Mouse (Mus musculus) forebrain, postnatal 0 days (tissue): ENCODE results near the gene Tbccd1. TPM values are rescaled to one million over a fixed set of nuclear protein-coding genes. Genes with fewer than 3 reads are reported as not detected.

Experiments used
- ATAC-seq: fragments of 200-750 bp; cut with Nextera tagmentation; 2 replicates; pipeline ENCODE4 v1.8.0; 2017; ENCODE audit warnings: mild to moderate bottlenecking, moderate library complexity
- DNase-seq: peaks from one replicate; pipeline ENCODE4 v3.0.0-alpha.2; 2015
- H3K27ac ChIP-seq: fragments of 300-500 bp; sonication (generic); 2 replicates; pipeline ENCODE4 v1.5.1; 2014; ENCODE audit warnings: low read depth, mild to moderate bottlenecking, antibody characterized with exemption, low read length, moderate library complexity, mixed read lengths
- H3K27me3 ChIP-seq: fragments of 300-500 bp; sonication (generic); 2 replicates; pipeline ENCODE4 v1.6.1; 2014; ENCODE audit warnings: mild to moderate bottlenecking, low read length, mixed read lengths; ENCODE audit not compliant: insufficient read depth
- H3K36me3 ChIP-seq: fragments of 300-500 bp; sonication (generic); 2 replicates; pipeline ENCODE4 v1.6.1; 2014; ENCODE audit warnings: mild to moderate bottlenecking, moderate library complexity; ENCODE audit not compliant: insufficient read depth
- H3K4me1 ChIP-seq: fragments of 300-500 bp; sonication (generic); 2 replicates; pipeline ENCODE4 v1.6.1; 2014; ENCODE audit warnings: antibody characterized with exemption; ENCODE audit not compliant: insufficient read depth
- H3K4me2 ChIP-seq: fragments of 300-500 bp; sonication (generic); 2 replicates; pipeline ENCODE4 v1.6.1; 2014; ENCODE audit warnings: low read depth, mild to moderate bottlenecking, moderate library complexity
- H3K4me3 ChIP-seq: fragments of 300-500 bp; sonication (generic); 2 replicates; pipeline ENCODE4 v1.5.1; 2014; ENCODE audit warnings: low read depth, low read length, mixed read lengths
- H3K9ac ChIP-seq: fragments of 300-500 bp; sonication (generic); 2 replicates; pipeline ENCODE4 v1.6.1; 2014; ENCODE audit warnings: mild to moderate bottlenecking
- H3K9me3 ChIP-seq: fragments of 300-500 bp; sonication (generic); 2 replicates; pipeline ENCODE4 v1.6.1; 2016; ENCODE audit warnings: low read length
- CTCF ChIP-seq: sonication (generic); IDR thresholded peaks from 2 replicates; pipeline ENCODE4 v1.5.1; 2016; ENCODE audit warnings: antibody characterized with exemption, control low read depth, low read depth
- WGBS: fragments of 180-500 bp; shearing (Covaris S2); extraction: QIAGEN DNeasy Blood & Tissue Kit; methylation state at CpG from one replicate; pipeline ENCODE4 v1.1.7; 2014; 5-methylcytosine and 5-hydroxymethylcytosine counted together
- polyA plus RNA-seq: library from polyadenylated mRNA; unstranded; fragments of >200 nt; fragmentation: Nextera tagmentation; extraction: Ambion mirVana; gene quantifications from 2 replicates; pipeline ENCODE4 v1.2.1, GENCODE M21; 2015
- total RNA-seq: library from RNA; depleted of rRNA; stranded (reverse); fragments of >200 nt; gene quantifications from 2 replicates; pipeline ENCODE4 v1.2.3, GENCODE M21; 2014

The Tbccd1 gene
- total and polyA plus RNA-seq, 2 experiments from 2014 or later, result 14.9 to 18.0 TPM

DNA sequence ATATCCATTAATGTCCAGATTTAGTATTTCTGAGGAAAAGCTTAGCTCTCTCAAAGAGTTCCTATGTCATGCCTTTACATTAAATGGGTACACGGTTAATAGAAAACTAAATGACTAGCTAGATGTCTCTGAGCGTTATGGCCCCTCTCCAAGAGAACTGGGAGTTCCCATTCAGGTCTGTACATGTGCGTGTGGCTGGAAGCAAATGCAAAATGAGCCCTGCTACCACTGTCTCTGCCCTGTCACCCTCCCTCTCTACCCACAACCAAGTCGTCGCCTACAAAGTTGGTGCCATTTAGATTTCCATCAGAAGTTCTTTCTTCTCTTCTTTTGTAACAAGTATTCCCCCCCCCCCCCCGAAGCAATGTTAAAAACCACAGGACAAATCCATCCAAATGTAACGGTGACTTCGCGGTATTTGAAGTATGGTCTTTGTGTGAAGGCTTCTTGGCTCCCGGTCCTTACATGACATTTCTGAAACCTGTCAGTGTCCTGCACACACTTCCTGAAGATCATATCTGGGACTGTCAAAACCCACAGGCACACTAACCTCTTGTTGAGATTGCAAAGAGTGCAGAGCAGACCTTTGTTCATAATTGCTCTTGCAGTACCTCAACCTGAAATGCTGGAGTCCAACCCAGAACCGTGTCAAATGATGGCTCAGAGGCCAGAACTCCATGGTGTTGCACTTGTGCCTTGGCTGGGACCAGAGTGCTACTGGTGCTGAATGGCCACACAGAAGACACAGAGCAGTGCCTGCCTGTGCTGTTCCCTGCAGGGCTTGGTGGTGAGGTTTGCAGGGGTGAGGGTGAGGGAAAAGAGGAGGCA lies 33.4 kb upstream of the Tbccd1 start, which contains the start of gene Ahsg:
Ahsg (plus strand) TSS at position 595 of the 828 bp plus-strand sequence.
- no peak within 1 kb of the TSS for H3K27ac ChIP-seq
- WGBS, result 79% methylated on average over 11 of the region's 11 CpGs
- TF ChIP-seq CTCF, result no peak

DNA sequence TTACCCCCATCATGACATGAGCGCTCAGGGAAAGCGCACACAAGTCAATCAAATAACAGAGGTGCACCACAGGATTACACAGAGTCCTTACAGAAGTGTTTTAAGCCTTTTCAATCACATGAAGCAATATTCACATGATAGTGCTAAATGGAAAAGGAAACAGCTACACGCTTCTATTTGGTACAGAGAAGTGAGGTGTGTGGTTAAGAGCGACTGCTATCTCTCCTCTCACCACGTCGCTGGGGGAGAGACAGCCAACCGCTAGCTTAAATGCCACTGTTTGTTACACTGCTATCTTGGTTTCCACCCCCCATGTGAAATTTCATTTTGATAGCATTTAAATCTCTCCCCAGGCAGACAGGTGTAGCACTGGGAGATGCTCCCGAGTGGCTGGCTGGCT lies 32.2 kb upstream of the Tbccd1 start:
- H3K4me1 ChIP-seq, result no peaks in the 10 kb centered on the region
- ATAC-seq, result no peak

More for the DNA sequence above, 33.4 kb upstream of the Tbccd1 start, which contains the start of gene Ahsg:
- no peaks in the 10 kb centered on the region for H3K9me3 ChIP-seq
- H3K4me3 ChIP-seq, result no peak within 1 kb of the TSS
- DNase-seq, result no peak
- H3K36me3 ChIP-seq, result no peaks in the 10 kb centered on the region
- H3K27me3 ChIP-seq, result no peaks in the 10 kb centered on the region
- H3K9ac ChIP-seq, result no peak within 1 kb of the TSS
- H3K4me1 ChIP-seq, result no peaks in the 10 kb centered on the region
- ATAC-seq, result no peak
- H3K4me2 ChIP-seq, result no peak within 1 kb of the TSS

DNA sequence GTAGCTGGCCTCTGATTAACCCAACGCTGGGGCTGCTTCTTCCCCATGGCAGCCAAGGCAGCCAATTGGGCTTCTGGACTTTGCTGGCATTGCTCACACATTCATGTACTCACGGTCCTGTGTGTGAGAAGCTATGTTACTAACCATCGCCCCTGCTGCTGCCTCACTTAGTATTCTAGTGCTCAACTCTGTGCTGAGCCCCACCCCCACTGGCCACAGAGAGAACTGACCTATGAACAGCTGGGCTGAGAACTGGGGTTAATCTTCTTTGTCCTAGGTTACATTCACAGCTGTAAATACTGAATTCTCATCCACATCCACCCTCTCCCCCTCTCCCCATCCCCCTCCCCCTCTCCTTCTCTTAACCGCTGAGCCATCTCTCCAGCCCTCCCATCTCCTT lies 31.4 kb upstream of the Tbccd1 start:
- H3K27me3 ChIP-seq, result no peaks in the 10 kb centered on the region
- no peak overlapping the region for H3K9ac ChIP-seq
- no peak overlapping the region for H3K4me2 ChIP-seq
- DNase-seq, result no peak
- no peak overlapping the region for H3K27ac ChIP-seq
- no peak overlapping the region for H3K4me3 ChIP-seq
- no peaks in the 10 kb centered on the region for H3K4me1 ChIP-seq
- H3K36me3 ChIP-seq, result no peaks in the 10 kb centered on the region
- 54% methylated on average over 4 of the region's 4 CpGs for WGBS
- no peaks in the 10 kb centered on the region for H3K9me3 ChIP-seq
- no peak for ATAC-seq
- TF ChIP-seq CTCF, result no peak

More for the DNA sequence above, 32.2 kb upstream of the Tbccd1 start:
- 92% methylated on average over 8 of the region's 8 CpGs for WGBS
- Histone ChIP-seq H3K27ac (no peak overlapping the region), H3K27me3 (no peaks in the 10 kb centered on the region), H3K9me3 (no peaks in the 10 kb centered on the region), H3K36me3 (no peaks in the 10 kb centered on the region), H3K9ac (no peak overlapping the region), H3K4me2 (no peak overlapping the region), H3K4me3 (no peak overlapping the region)
- TF ChIP-seq CTCF, result no peak
- no peak for DNase-seq

DNA sequence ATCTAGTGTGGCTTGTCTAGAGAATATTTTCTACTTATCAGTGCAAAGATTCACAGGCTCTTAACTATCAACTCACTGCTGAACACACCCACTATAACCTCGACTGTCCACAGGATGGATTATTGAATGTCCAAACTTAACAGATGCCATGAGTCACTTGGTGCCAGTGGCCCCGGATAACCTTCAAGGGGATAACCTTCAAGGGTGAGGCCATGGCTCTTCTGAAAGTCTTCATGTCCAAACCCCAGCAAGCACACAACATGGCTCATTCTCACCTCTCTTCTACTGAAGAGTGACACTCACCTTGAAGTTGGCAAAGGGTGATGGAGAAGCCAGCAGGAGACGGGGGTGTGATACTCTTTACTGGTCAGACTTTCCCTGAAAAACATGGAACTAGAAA lies 29.3 kb upstream of the Tbccd1 start:
- H3K36me3 ChIP-seq, result no peaks in the 10 kb centered on the region
- no peak for TF ChIP-seq CTCF
- no peaks in the 10 kb centered on the region for H3K27me3 ChIP-seq
- H3K4me2 ChIP-seq, result no peak overlapping the region
- H3K4me1 ChIP-seq, result no peaks in the 10 kb centered on the region
- ATAC-seq (no peak), DNase-seq (no peak)
- whole genome bisulfite sequencing, result 87% methylated on average over 3 of the region's 3 CpGs
- no peaks in the 10 kb centered on the region for H3K9me3 ChIP-seq
- H3K9ac ChIP-seq, result no peak overlapping the region
- no peak overlapping the region for H3K4me3 ChIP-seq
- no peak overlapping the region for H3K27ac ChIP-seq

DNA sequence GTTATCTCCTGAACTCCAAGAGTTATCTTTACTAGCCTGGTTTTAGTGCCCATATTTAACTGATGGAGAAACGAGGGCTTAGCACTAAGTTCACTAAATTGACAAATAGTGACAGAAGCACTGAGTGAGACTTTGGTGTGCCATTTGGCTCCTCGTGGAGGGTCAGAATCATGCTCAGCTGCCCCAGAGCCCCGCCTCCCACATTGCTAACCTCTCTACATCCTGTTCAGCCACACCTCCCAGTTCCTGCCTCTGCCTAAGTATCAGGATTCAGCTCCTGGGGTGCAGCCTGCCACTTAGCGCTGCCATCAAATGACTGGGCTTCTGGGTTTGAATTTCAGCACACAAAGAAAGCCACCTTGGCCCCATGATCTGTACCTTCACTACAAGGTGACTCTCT lies 27.9 kb upstream of the Tbccd1 start:
- Histone ChIP-seq H3K4me2 (no peak overlapping the region), H3K27me3 (no peaks in the 10 kb centered on the region), H3K27ac (no peak overlapping the region), H3K4me1 (no peaks in the 10 kb centered on the region), H3K9ac (no peak overlapping the region), H3K36me3 (no peaks in the 10 kb centered on the region), H3K4me3 (no peak overlapping the region), H3K9me3 (no peaks in the 10 kb centered on the region)
- TF ChIP-seq CTCF, result no peak
- ATAC-seq (no peak), DNase-seq (no peak)
- WGBS, result 44% methylated on average over 4 of the region's 4 CpGs

DNA sequence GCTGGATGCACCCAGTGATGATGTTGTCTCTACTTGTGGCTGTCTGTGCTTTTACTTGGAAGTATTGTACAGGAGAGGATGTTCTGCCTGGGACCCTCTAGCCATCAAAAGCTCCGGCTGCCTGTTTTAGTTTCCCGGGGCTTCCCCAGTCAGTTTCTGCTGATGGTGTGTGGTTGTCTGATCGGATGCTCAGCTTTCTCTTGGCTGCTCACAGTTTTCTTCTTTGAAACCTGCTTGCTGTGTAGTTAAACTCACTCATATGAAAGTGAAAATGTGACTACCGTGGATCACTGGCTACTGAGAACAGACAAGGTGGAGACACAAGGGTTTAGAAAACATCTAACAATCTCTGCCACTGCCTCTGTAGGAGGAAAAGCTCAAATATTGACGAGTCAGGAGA lies 26.0 kb upstream of the Tbccd1 start:
- Histone ChIP-seq H3K27ac (no peak overlapping the region), H3K4me3 (no peak overlapping the region), H3K36me3 (no peaks in the 10 kb centered on the region), H3K9me3 (no peaks in the 10 kb centered on the region), H3K9ac (no peak overlapping the region), H3K4me2 (no peak overlapping the region), H3K4me1 (no peaks in the 10 kb centered on the region), H3K27me3 (no peaks in the 10 kb centered on the region)
- ATAC-seq (no peak), DNase-seq (no peak)
- TF ChIP-seq CTCF, result no peak
- WGBS, result 87% methylated on average over 5 of the region's 5 CpGs

DNA sequence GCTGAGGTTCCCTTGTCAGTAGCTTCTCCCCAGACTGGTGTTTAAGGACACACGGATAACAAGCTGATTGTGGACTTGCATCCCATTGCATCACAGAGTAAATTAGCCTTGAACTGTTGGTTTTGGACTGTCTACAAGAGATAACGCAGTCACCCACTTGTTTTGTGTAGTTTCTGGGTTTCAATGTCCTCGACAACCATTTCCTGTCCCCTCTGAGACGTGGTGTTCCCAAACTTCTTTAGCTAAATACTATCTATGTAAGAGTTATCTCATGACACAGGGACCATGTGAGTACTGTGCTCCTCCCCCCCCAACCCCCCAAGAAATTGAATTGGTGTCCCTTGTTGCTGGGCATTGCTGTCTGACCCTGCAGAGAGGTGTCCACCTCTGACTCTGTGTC lies 24.0 kb upstream of the Tbccd1 start:
- DNase-seq, result no peak
- 59% methylated on average over 4 of the region's 4 CpGs for WGBS
- Histone ChIP-seq H3K36me3 (no peaks in the 10 kb centered on the region), H3K9me3 (no peaks in the 10 kb centered on the region), H3K4me3 (no peak overlapping the region), H3K4me2 (no peak overlapping the region), H3K9ac (no peak overlapping the region), H3K4me1 (no peaks in the 10 kb centered on the region), H3K27me3 (no peaks in the 10 kb centered on the region), H3K27ac (no peak overlapping the region)
- no peak for TF ChIP-seq CTCF
- no peak for ATAC-seq
